Mouse (Mus musculus) kidney, adult 2 months (tissue): Measurements from ENCODE around the gene Rap1gds1.

ENCODE experiments used
- CTCF ChIP-seq: fragments of 200-500 bp; conservative IDR thresholded peaks from 2 replicates; pipeline ENCODE4 v1.5.1; 2011; ENCODE audit warnings: low read depth, mild to moderate bottlenecking, control low read depth, low read length, moderate library complexity, mixed read lengths; ENCODE audit not compliant: insufficient read depth, insufficient read length
- POLR2A ChIP-seq: fragments of 200-500 bp; IDR thresholded peaks from one replicate; pipeline ENCODE4 v1.6.1; 2011; ENCODE audit warnings: low read depth, low read length, control low read depth

GRCm38 (mm10) chr3:139103346-139103745 lies 28.3 kb upstream of the Rap1gds1 start:
- TF ChIP-seq CTCF (no peak), POLR2A (no peak)
